Mouse (Mus musculus) neural tube, embryonic 11.5 days (tissue): ENCODE measurements at regions not wholly inside any gene's neighbourhood (a gene's known extent, or its start where the extent isn't known, plus 50 kb on each side); places are given as distances from the start of the nearest gene placed in this dataset.

ENCODE experiments used
- ATAC-seq: fragments of 200-750 bp; cut with Nextera tagmentation; 2 replicates; pipeline ENCODE4 v1.8.0; 2017; ENCODE audit warnings: moderate number of reproducible peaks, mild to moderate bottlenecking, moderate TSS enrichment, moderate library complexity; ENCODE audit not compliant: insufficient read depth, low FRiP score, low TSS enrichment
- DNase-seq: peaks from one replicate; pipeline ENCODE4 v3.0.0-alpha.2; 2015; ENCODE audit warnings: low spot score
- H3K27ac ChIP-seq: fragments of 300-500 bp; sonication (generic); 2 replicates; pipeline ENCODE4 v1.5.1; 2014; ENCODE audit warnings: low read depth, mild to moderate bottlenecking, low read length
- H3K27me3 ChIP-seq: fragments of 300-500 bp; sonication (generic); 2 replicates; pipeline ENCODE4 v1.6.1; 2014; ENCODE audit warnings: mild to moderate bottlenecking, low read length, mixed read lengths; ENCODE audit not compliant: control insufficient read depth, insufficient read depth
- H3K36me3 ChIP-seq: fragments of 300-500 bp; sonication (generic); 2 replicates; pipeline ENCODE4 v1.6.1; 2014; ENCODE audit warnings: mild to moderate bottlenecking, low read length, moderate library complexity, mixed read lengths; ENCODE audit not compliant: control insufficient read depth, insufficient read depth
- H3K4me1 ChIP-seq: fragments of 300-500 bp; sonication (generic); 2 replicates; pipeline ENCODE4 v1.6.1; 2014; ENCODE audit warnings: low read length, mixed read lengths; ENCODE audit not compliant: control insufficient read depth, insufficient read depth
- H3K4me2 ChIP-seq: fragments of 300-500 bp; sonication (generic); 2 replicates; pipeline ENCODE4 v1.6.1; 2014; ENCODE audit warnings: low read depth, mild to moderate bottlenecking, moderate library complexity
- H3K4me3 ChIP-seq: fragments of 300-500 bp; sonication (generic); 2 replicates; pipeline ENCODE4 v1.5.1; 2014; ENCODE audit warnings: low read depth, low read length
- H3K9ac ChIP-seq: fragments of 300-500 bp; sonication (generic); 2 replicates; pipeline ENCODE4 v1.6.1; 2014; ENCODE audit warnings: mild to moderate bottlenecking, low read length
- H3K9me3 ChIP-seq: fragments of 300-500 bp; sonication (generic); 2 replicates; pipeline ENCODE4 v1.6.1; 2016; ENCODE audit warnings: low read length; ENCODE audit not compliant: control insufficient read depth
- WGBS: fragments of 180-500 bp; shearing (Covaris S2); extraction: QIAGEN DNeasy Blood & Tissue Kit; methylation state at CpG from one replicate; pipeline ENCODE4 v1.1.7; 2014; 5-methylcytosine and 5-hydroxymethylcytosine counted together

DNA sequence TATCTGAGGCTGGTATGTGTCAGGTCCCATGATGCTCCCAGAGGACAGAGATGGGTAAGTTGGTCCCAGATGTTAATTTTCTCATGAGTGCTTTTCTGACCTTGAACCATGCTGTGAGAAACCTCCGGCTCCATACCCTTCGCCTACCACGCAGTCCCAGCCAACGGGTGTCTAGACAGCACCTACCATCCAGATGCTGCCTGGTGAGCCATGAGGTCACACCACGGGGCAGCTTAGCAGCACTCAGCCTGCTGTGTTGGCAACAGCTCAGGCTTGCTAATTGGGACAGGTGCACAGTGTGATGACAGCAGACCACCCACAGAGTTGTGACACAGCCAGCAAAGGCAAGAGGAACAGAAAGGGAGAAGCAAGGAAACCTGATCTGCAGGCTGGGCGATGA, 122.6 kb downstream of the Adamts1 start:
- no peaks in the 10 kb centered on the region for H3K9me3 ChIP-seq
- 47% methylated on average over 6 of the region's 6 CpGs for WGBS
- peak; percentile 28 for DNase-seq

DNA sequence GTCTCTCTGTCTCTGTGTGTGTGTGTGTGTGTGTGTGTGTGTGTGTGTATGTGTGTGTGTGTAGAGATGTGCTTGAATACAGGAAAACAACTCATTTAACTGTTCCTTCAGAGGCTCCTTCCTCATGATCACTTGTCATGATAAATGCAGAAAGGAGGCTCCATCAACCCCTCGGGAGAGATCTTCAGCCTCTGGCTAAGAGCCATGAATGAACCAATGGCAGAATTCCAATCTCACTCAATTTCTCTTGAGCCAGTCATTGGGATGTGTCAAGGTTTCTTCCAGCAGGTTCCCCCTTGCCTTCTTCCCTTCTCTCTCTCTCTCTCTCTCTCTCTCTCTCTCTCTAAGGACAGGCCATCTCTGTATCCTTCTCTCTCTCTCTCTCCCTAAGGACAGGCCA, 124.1 kb downstream of the Adamts1 start:
- ATAC-seq (no peak), DNase-seq (no peak)
- Histone ChIP-seq H3K27me3 (no peaks in the 10 kb centered on the region), H3K9ac (no peak overlapping the region), H3K27ac (no peak overlapping the region), H3K4me3 (no peak overlapping the region), H3K4me1 (no peaks in the 10 kb centered on the region), H3K36me3 (no peaks in the 10 kb centered on the region), H3K4me2 (no peak overlapping the region), H3K9me3 (no peaks in the 10 kb centered on the region)
- WGBS, result 89% methylated on average over 1 of the region's 1 CpGs

More for the DNA sequence above, 122.6 kb downstream of the Adamts1 start:
- no peak overlapping the region for H3K9ac ChIP-seq
- H3K27me3 ChIP-seq, result no peaks in the 10 kb centered on the region
- H3K36me3 ChIP-seq, result no peaks in the 10 kb centered on the region
- H3K4me2 ChIP-seq, result no peak overlapping the region
- no peak overlapping the region for H3K27ac ChIP-seq
- no peaks in the 10 kb centered on the region for H3K4me1 ChIP-seq
- no peak overlapping the region for H3K4me3 ChIP-seq
- ATAC-seq, result no peak

DNA sequence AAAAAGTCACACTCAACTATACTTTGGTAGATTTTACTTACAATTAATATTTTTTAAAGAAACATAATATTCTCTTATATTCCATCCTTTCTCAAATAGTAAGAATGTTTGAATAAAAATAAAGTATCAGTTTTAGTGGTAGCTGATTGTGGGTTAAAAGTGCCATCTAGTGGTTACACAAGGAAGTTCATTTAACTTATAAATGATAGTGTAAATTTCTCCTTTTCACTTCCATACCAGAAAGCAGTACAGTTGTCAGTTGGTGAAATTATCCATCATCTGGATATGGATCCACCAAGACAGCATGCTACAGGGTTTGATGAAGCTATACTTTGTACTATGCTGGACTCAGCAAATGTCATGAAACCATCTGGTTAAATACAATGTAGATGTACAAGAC, 124.7 kb downstream of the Adamts1 start:
- no peak for ATAC-seq
- H3K36me3 ChIP-seq, result no peaks in the 10 kb centered on the region
- H3K4me3 ChIP-seq, result no peak overlapping the region
- no peak overlapping the region for H3K27ac ChIP-seq
- H3K9me3 ChIP-seq, result no peaks in the 10 kb centered on the region
- no peaks in the 10 kb centered on the region for H3K4me1 ChIP-seq
- H3K9ac ChIP-seq, result no peak overlapping the region
- H3K4me2 ChIP-seq, result no peak overlapping the region
- DNase-seq, result peak; percentile 14
- H3K27me3 ChIP-seq, result no peaks in the 10 kb centered on the region

DNA sequence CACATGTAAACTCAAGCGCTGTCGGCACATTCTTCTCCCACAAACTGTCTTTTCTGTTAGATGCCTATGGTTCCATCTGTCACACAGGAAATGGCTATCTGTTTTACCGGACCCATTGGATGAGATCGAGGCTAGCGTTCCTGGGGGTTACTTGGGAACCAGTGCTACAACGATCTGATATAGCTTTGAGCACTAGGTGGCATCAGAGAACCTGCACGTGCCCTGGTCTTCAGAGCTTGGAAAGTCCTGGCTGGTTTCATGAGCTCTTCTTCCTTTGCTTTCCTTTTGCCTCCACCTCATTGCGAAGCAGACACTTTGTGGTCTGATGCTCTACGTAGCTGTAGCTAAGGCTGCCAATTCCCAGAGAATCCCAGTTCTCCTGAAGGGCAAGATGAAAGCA, 123.8 kb upstream of the Cyyr1 start:
- no peak overlapping the region for H3K9ac ChIP-seq
- DNase-seq (peak; percentile 45), ATAC-seq (0 out of 2 replicates have a peak, but pooled peaks have one; percentile 54)
- H3K9me3 ChIP-seq, result no peaks in the 10 kb centered on the region
- H3K4me1 ChIP-seq, result no peaks in the 10 kb centered on the region
- WGBS, result 37% methylated on average over 9 of the region's 9 CpGs
- H3K36me3 ChIP-seq, result no peaks in the 10 kb centered on the region
- no peak overlapping the region for H3K27ac ChIP-seq
- H3K27me3 ChIP-seq, result no peaks in the 10 kb centered on the region
- H3K4me3 ChIP-seq, result no peak overlapping the region
- H3K4me2 ChIP-seq, result no peak overlapping the region

DNA sequence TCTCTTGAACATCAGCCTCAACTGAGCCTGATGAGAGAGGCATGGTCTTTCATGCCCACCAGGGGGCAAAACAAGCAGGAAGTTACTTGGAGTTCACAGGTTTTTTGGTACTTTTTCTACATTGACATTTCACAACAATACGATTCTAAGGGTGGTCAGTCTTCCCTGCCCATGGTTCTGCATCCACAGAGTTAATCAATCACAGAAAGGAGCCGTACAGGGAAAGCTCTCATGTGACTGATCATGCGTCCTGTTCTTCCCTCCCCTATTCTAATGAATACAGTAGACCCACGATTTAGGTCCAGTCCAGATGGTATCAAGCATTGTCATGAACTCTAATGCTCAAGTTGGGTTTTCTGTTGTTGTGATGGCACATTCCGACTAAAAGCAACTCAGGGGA, 115.6 kb upstream of the Cyyr1 start:
- no peaks in the 10 kb centered on the region for H3K27me3 ChIP-seq
- WGBS, result 83% methylated on average over 5 of the region's 5 CpGs
- H3K27ac ChIP-seq, result no peak overlapping the region
- no peak overlapping the region for H3K4me2 ChIP-seq
- ATAC-seq, result no peak
- no peaks in the 10 kb centered on the region for H3K4me1 ChIP-seq
- DNase-seq, result no peak
- no peaks in the 10 kb centered on the region for H3K9me3 ChIP-seq
- no peak overlapping the region for H3K9ac ChIP-seq
- H3K36me3 ChIP-seq, result no peaks in the 10 kb centered on the region
- no peak overlapping the region for H3K4me3 ChIP-seq

DNA sequence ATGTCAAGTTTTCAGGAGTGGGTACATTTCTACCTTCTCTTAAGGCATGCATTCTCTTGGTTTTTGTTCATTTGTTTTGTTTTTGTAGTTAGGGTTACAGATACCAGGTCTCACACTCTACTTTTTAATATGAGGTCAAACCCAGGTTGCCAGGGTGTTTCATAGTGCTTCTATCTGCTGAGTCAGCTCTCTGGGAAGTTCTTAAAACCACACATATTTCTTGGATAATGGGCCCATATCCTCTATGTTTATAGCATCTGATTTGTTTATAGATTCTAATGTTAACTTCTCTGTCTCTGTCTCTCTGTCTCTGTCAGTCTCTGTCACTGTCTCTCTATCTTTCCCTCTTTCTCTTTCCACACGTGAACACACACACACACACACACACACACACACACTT, 114.6 kb upstream of the Cyyr1 start:
- Histone ChIP-seq H3K27ac (no peak overlapping the region), H3K9ac (no peak overlapping the region), H3K9me3 (no peaks in the 10 kb centered on the region), H3K4me2 (no peak overlapping the region), H3K4me3 (no peak overlapping the region), H3K36me3 (no peaks in the 10 kb centered on the region), H3K27me3 (no peaks in the 10 kb centered on the region), H3K4me1 (no peaks in the 10 kb centered on the region)
- ATAC-seq (no peak), DNase-seq (no peak)
- WGBS, result 86% methylated on average over 1 of the region's 1 CpGs

DNA sequence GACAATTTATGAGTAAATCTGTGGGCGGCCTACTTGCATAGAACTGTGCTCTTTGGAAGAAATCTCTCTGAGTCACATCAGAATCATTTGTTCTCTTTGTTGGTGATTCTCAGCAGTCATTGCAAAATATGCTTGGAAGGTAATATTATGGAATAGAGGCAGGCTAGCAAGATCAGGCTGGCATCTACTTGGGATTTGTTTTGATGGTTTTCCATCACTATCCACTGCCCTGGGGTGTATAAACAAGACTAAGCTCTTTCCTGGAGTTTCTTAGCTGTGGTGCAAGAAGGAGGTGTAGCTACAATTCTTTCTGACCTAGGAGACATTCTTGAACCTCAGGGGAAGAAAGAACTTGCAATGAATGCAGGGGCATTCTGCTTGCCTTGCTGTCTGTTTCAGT, 96.3 kb upstream of the Cyyr1 start:
- Histone ChIP-seq H3K36me3 (no peaks in the 10 kb centered on the region), H3K9me3 (no peaks in the 10 kb centered on the region), H3K4me3 (no peak overlapping the region), H3K9ac (no peak overlapping the region), H3K27me3 (no peaks in the 10 kb centered on the region), H3K4me1 (no peaks in the 10 kb centered on the region), H3K27ac (no peak overlapping the region), H3K4me2 (no peak overlapping the region)
- DNase-seq, result no peak
- ATAC-seq, result no peak
- 90% methylated on average over 1 of the region's 1 CpGs for WGBS

DNA sequence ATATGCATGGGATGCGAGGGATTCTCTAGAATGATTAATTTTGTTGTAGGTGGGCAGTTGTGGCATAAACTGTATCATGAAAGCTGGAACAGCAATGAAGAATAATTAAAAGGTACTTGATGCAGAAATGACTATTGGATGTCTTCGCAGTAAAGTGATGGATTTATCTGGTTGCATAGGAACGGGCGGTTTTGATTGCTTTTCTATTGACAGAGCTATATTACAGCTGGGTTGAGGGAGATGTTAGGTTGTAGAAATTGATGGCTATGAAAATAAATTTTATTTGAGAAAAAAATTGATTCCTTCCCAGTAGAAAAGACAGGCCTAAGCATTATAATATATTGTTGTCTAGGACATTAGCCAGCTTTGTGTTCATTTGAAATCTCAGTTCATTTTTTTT, 87.8 kb upstream of the Cyyr1 start:
- no peaks in the 10 kb centered on the region for H3K4me1 ChIP-seq
- no peak for DNase-seq
- H3K36me3 ChIP-seq, result no peaks in the 10 kb centered on the region
- 79% methylated on average over 4 of the region's 4 CpGs for WGBS
- H3K27ac ChIP-seq, result no peak overlapping the region
- H3K9me3 ChIP-seq, result no peaks in the 10 kb centered on the region
- ATAC-seq, result no peak
- H3K4me3 ChIP-seq, result no peak overlapping the region
- no peak overlapping the region for H3K9ac ChIP-seq
- H3K27me3 ChIP-seq, result no peaks in the 10 kb centered on the region
- H3K4me2 ChIP-seq, result no peak overlapping the region

DNA sequence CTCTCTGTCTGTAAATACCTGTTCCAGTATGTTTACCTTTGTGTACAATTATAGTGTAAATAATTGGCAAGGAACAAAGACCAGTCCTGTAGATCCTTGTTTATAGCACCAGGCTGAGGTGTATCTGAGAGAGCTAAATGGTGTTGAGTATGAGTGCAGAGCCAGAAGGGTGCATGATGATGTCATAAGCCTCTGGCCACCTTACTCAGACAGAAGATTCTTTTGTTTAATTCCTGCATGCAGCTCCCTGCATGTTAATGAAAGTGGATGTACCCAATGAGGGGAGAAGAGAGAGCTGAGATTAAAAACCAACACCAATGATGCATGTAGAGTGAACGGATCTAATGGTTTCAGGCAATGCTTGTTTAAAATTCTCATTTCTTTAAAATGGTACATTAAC, 83.9 kb upstream of the Cyyr1 start:
- Histone ChIP-seq H3K9ac (no peak overlapping the region), H3K4me3 (no peak overlapping the region), H3K9me3 (no peaks in the 10 kb centered on the region), H3K27ac (no peak overlapping the region), H3K4me1 (no peaks in the 10 kb centered on the region), H3K4me2 (no peak overlapping the region), H3K27me3 (no peaks in the 10 kb centered on the region), H3K36me3 (no peaks in the 10 kb centered on the region)
- WGBS, result 90% methylated on average over 1 of the region's 1 CpGs
- ATAC-seq (no peak), DNase-seq (no peak)
